In the genomic region with DNA sequence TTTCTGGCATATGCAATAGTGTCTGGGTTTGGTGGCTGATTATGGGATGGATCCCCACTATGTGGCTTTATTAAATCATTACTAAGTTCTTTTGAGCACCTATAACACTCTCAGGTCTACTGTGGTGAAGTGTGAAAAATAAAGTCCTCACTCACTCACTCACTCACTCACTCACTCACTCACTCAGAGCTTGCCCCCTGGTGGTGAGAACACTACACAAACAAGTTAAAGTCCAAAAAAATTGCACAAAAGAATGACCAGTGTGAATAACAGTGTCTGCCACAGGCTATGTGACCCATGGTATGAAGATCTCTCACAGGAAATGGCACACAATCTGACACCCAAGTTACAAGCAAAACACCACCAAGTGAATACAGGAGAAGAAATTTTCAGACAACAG, we compare ENCODE assay signal across 14 mouse cellular contexts. TPM values are rescaled to one million over a fixed set of nuclear protein-coding genes. Genes with fewer than 3 reads are reported as not detected.
DNase-seq lines count a peak whose midpoint lies in the region; ATAC-seq and TF ChIP-seq lines count a peak whose summit lies in the region.
"Had no signal": no experiment of that assay in that cellular context is flagged by ENCODE, and none has a peak within 500 bp of the region (broad histone marks: within the 10 kb centered on the region; RNA-seq: fewer than 3 reads in every experiment).

No protein-coding gene starts in this region.

- peak; percentile 43 for TF ChIP-seq CTCF in stomach, postnatal 0 days (IDR thresholded peaks at IDR 0.05; ENCODE audit: low read depth)

- TF ChIP-seq EP300 in stomach, postnatal 0 days (optimal IDR thresholded peaks at IDR 0.05): no peak

- no peak overlapping the region for H3K4me2 ChIP-seq in kidney, embryonic 16.5 days (replicated peaks; ENCODE audit: low read depth, low read length)
- no peak overlapping the region for H3K4me2 ChIP-seq in midbrain, embryonic 11.5 days
- H3K4me2 ChIP-seq in midbrain, embryonic 13.5 days (replicated peaks): no peak overlapping the region
- H3K4me2 ChIP-seq in stomach, postnatal 0 days (replicated peaks; ENCODE audit: low read depth): no peak overlapping the region
- H3K4me2 ChIP-seq: heart, embryonic 11.5 days had no signal

- no peak overlapping the region for H3K27ac ChIP-seq in kidney, embryonic 16.5 days (ENCODE audit: low read length)
- H3K27ac ChIP-seq in midbrain, embryonic 11.5 days (ENCODE audit: low read depth, low read length): no peak overlapping the region
- no peak overlapping the region for H3K27ac ChIP-seq in midbrain, embryonic 13.5 days
- no peak overlapping the region for H3K27ac ChIP-seq in stomach, postnatal 0 days (replicated peaks)
- H3K27ac ChIP-seq: embryonic facial prominence, embryonic 10.5 days had no signal

- H3K9me3 ChIP-seq in kidney, embryonic 16.5 days (ENCODE audit: low read length): no peaks in the 10 kb centered on the region
- H3K9me3 ChIP-seq in midbrain, embryonic 11.5 days (ENCODE audit: control insufficient read depth, low read length): no peaks in the 10 kb centered on the region
- H3K9me3 ChIP-seq in midbrain, embryonic 13.5 days: no peaks in the 10 kb centered on the region
- H3K9me3 ChIP-seq in stomach, postnatal 0 days (ENCODE audit: control insufficient read depth, low read length): no peaks in the 10 kb centered on the region
- H3K9me3 ChIP-seq: embryonic facial prominence, embryonic 10.5 days had no signal

- no peak for ATAC-seq in kidney, embryonic 16.5 days (ENCODE audit: low FRiP score, low TSS enrichment)
- ATAC-seq in midbrain, embryonic 11.5 days (ENCODE audit: low FRiP score): no peak
- no peak for ATAC-seq in midbrain, embryonic 13.5 days
- no peak for ATAC-seq in stomach, postnatal 0 days (ENCODE audit: low FRiP score, low TSS enrichment)

- no peaks in the 10 kb centered on the region for H3K27me3 ChIP-seq in kidney, embryonic 16.5 days (ENCODE audit: insufficient read depth, low read length)
- H3K27me3 ChIP-seq in midbrain, embryonic 11.5 days (ENCODE audit: control insufficient read depth, insufficient read depth, low read length): no peaks in the 10 kb centered on the region
- no peaks in the 10 kb centered on the region for H3K27me3 ChIP-seq in midbrain, embryonic 13.5 days
- H3K27me3 ChIP-seq in stomach, postnatal 0 days (ENCODE audit: control insufficient read depth, insufficient read depth, low read length): no peaks in the 10 kb centered on the region

- no peak overlapping the region for H3K4me3 ChIP-seq in kidney, embryonic 16.5 days (ENCODE audit: low read length)
- no peak overlapping the region for H3K4me3 ChIP-seq in midbrain, embryonic 11.5 days (ENCODE audit: low read depth, low read length)
- H3K4me3 ChIP-seq in midbrain, embryonic 13.5 days (replicated peaks): no peak overlapping the region
- no peak overlapping the region for H3K4me3 ChIP-seq in stomach, postnatal 0 days (ENCODE audit: low read depth, low read length)
- H3K4me3 ChIP-seq: embryonic facial prominence, embryonic 10.5 days; erythroblast, embryonic 14.5 days; myocyte had no signal

- H3K4me1 ChIP-seq in kidney, embryonic 16.5 days (ENCODE audit: insufficient read depth, low read length): 0 out of 2 replicates have a peak, but pooled peaks cover 5% of the 10 kb centered on the region
- H3K4me1 ChIP-seq in midbrain, embryonic 11.5 days (ENCODE audit: control insufficient read depth, insufficient read depth, low read length): no peaks in the 10 kb centered on the region
- no peaks in the 10 kb centered on the region for H3K4me1 ChIP-seq in midbrain, embryonic 13.5 days (replicated peaks)
- H3K4me1 ChIP-seq in stomach, postnatal 0 days (replicated peaks; ENCODE audit: control insufficient read depth, insufficient read depth): no peaks in the 10 kb centered on the region
- H3K4me1 ChIP-seq: embryonic facial prominence, embryonic 10.5 days had no signal

- no peak overlapping the region for H3K9ac ChIP-seq in kidney, embryonic 16.5 days (replicated peaks; ENCODE audit: low read length)
- no peak overlapping the region for H3K9ac ChIP-seq in midbrain, embryonic 11.5 days (ENCODE audit: low read length)
- no peak overlapping the region for H3K9ac ChIP-seq in midbrain, embryonic 13.5 days (replicated peaks)
- H3K9ac ChIP-seq in stomach, postnatal 0 days (ENCODE audit: low read length): no peak overlapping the region

- no peaks in the 10 kb centered on the region for H3K36me3 ChIP-seq in kidney, embryonic 16.5 days (ENCODE audit: insufficient read depth, low read length)
- H3K36me3 ChIP-seq in midbrain, embryonic 11.5 days (ENCODE audit: control insufficient read depth, insufficient read depth, low read length): no peaks in the 10 kb centered on the region
- peaks cover 10% of the 10 kb centered on the region for H3K36me3 ChIP-seq in midbrain, embryonic 13.5 days
- no peaks in the 10 kb centered on the region for H3K36me3 ChIP-seq in stomach, postnatal 0 days (ENCODE audit: control insufficient read depth, insufficient read depth, low read length)
- H3K36me3 ChIP-seq: embryonic facial prominence, embryonic 10.5 days had no signal

- peak; percentile 26 for DNase-seq in kidney, adult 9 months
- peak; percentile 21 for DNase-seq in midbrain, embryonic 11.5 days (ENCODE audit: low spot score, missing footprints)
- DNase-seq in R1 (ENCODE audit: low read depth, low spot score): peak; percentile 53
- DNase-seq in stomach, postnatal 0 days (ENCODE audit: low spot score): no peak
- no peak for DNase-seq in spleen, postnatal 4 days (ENCODE audit: low spot score in 2 of 2)
- DNase-seq: cerebellum, adult 9-11 months; gastrocnemius, postnatal 10 days; retina, postnatal 1 day had no signal

RNA-seq across cellular contexts. Expression of a gene that starts 30.0 kb away (rescaled TPM):
- polyA plus RNA-seq in kidney, embryonic 16.5 days (2015; fragmentation: Nextera tagmentation; extraction: Ambion mirVana): 0.81 and 0.99 TPM in 2 replicates
- 0.76 and 0.78 TPM in 2 replicates for polyA plus RNA-seq in midbrain, embryonic 11.5 days (2014; fragmentation: Nextera tagmentation; extraction: Ambion mirVana)
- polyA plus RNA-seq in midbrain, embryonic 13.5 days (2015; fragmentation: Nextera tagmentation; extraction: Ambion mirVana): 1.2 and 1.4 TPM in 2 replicates
- polyA plus RNA-seq in stomach, postnatal 0 days (2015; fragmentation: Nextera tagmentation; extraction: Ambion mirVana): 0.07 and 0.22 TPM in 2 replicates

Comparison
In these comparisons a context has a peak if more than half of its experiments do, and no peak if none do; other contexts are left out.
1. DNase-seq: peak in kidney, adult 9 months (single experiment), midbrain, embryonic 11.5 days (single experiment) and R1 (single experiment); none in stomach, postnatal 0 days (single experiment) and spleen, postnatal 4 days (0 of 2).